Mouse (Mus musculus): ENCODE data around the gene 4930449I24Rik. TPM values are rescaled to one million over a fixed set of nuclear protein-coding genes. Genes with fewer than 3 reads are reported as not detected.
"Not testable (repeated sequence)": the region's sequence is repeated elsewhere in the genome, so short reads cannot be mapped to it uniquely, and the experiment has no call there.

The 4930449I24Rik gene
- not detected in 2 replicates for polyA plus RNA-seq (2012; rRNA removed)
- polyA plus RNA-seq (2014; fragmentation: Nextera tagmentation; extraction: Ambion mirVana) = not detected in 2 replicates

DNA sequence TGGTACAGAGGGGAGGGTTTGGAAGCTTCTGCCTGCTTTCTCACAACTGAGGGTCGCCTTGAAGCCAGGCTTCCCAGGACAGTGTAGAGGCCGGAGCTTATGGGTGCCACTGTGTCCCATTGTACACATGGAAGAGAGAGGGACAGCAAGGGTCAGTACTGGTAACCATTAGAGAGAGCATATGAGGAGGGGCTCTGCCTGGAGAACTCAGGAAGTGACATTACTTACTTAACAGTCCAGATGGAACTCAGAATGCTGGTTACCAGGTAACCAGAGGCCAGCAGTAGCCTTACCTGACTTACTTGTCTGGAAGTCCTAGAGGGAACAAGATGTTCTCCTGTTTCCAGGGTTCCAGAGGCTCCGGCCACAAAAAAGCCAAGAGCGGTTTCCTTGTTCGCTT, at the start of gene 4930449I24Rik:
4930449I24Rik (plus strand) TSS at position 301 of the 400 bp plus-strand sequence.
- no CpG with 5 or more reads among the region's 5 CpGs for WGBS
- H3K4me3 ChIP-seq (replicated peaks; ENCODE audit: low read length); H3K27me3 ChIP-seq (ENCODE audit: control insufficient read depth, insufficient read depth, low read length); H3K4me1 ChIP-seq (ENCODE audit: control insufficient read depth, insufficient read depth, low read length); H3K9ac ChIP-seq (ENCODE audit: low read depth, low read length, severe bottlenecking); H3K9me3 ChIP-seq (ENCODE audit: control insufficient read depth, low read length); H3K36me3 ChIP-seq (ENCODE audit: control insufficient read depth, insufficient read depth, low read length); ATAC-seq (ENCODE audit: low FRiP score, low read depth); H3K4me2 ChIP-seq (replicated peaks; ENCODE audit: low read depth, low read length, severe bottlenecking); H3K27ac ChIP-seq (replicated peaks; ENCODE audit: low read depth, low read length); DNase-seq (ENCODE audit: low spot score): not testable (repeated sequence)

GRCm38 (mm10) chr5:146453556-146453955, 48.6 kb upstream of the 4930449I24Rik start:
- no peak for ATAC-seq (ENCODE audit: low FRiP score, low read depth)
- Histone ChIP-seq H3K4me2 (replicated peaks; ENCODE audit: low read depth, low read length, severe bottlenecking) (no peak overlapping the region), H3K27ac (replicated peaks; ENCODE audit: low read depth, low read length) (no peak overlapping the region), H3K36me3 (ENCODE audit: control insufficient read depth, insufficient read depth, low read length) (peaks cover 8% of the 10 kb centered on the region; the same call in 1 of the 2 replicates), H3K4me1 (ENCODE audit: control insufficient read depth, insufficient read depth, low read length) (no peaks in the 10 kb centered on the region), H3K27me3 (ENCODE audit: control insufficient read depth, insufficient read depth, low read length) (no peaks in the 10 kb centered on the region), H3K4me3 (replicated peaks; ENCODE audit: low read length) (no peak overlapping the region), H3K9ac (ENCODE audit: low read depth, low read length, severe bottlenecking) (no peak overlapping the region), H3K9me3 (ENCODE audit: control insufficient read depth, low read length) (no peaks in the 10 kb centered on the region)
- no peak for DNase-seq (ENCODE audit: low spot score)
- WGBS = 84% methylated on average over 6 of the region's 6 CpGs
- TF ChIP-seq POLR2A (IDR thresholded peaks at IDR 0.05; ENCODE audit: borderline replicate concordance, extremely low read depth, insufficient read depth, insufficient read length) = no peak

- no peaks in the 10 kb centered on the region for H3K4me1 ChIP-seq (ENCODE audit: control insufficient read depth, insufficient read depth, low read length)
- no peaks in the 10 kb centered on the region for H3K9me3 ChIP-seq (ENCODE audit: control insufficient read depth, low read length)
- H3K27ac ChIP-seq (replicated peaks; ENCODE audit: low read depth, low read length) = no peak overlapping the region
- no peak for TF ChIP-seq POLR2A (IDR thresholded peaks at IDR 0.05; ENCODE audit: borderline replicate concordance, extremely low read depth, insufficient read depth, insufficient read length)
- DNase-seq (ENCODE audit: low spot score) (no peak), ATAC-seq (ENCODE audit: low FRiP score, low read depth) (no peak)
- no peaks in the 10 kb centered on the region for H3K27me3 ChIP-seq (ENCODE audit: control insufficient read depth, insufficient read depth, low read length)
- H3K4me3 ChIP-seq (replicated peaks; ENCODE audit: low read length) = no peak overlapping the region
- 73% methylated on average over 8 of the region's 8 CpGs for WGBS
- H3K36me3 ChIP-seq (ENCODE audit: control insufficient read depth, insufficient read depth, low read length) = 0 out of 2 replicates have a peak, but pooled peaks cover 4% of the 10 kb centered on the region
- H3K4me2 ChIP-seq (replicated peaks; ENCODE audit: low read depth, low read length, severe bottlenecking) = no peak overlapping the region
- H3K9ac ChIP-seq (ENCODE audit: low read depth, low read length, severe bottlenecking) = no peak overlapping the region
Observed at GRCm38 (mm10) chr5:146461612-146462011, 40.6 kb upstream of the 4930449I24Rik start.

DNA sequence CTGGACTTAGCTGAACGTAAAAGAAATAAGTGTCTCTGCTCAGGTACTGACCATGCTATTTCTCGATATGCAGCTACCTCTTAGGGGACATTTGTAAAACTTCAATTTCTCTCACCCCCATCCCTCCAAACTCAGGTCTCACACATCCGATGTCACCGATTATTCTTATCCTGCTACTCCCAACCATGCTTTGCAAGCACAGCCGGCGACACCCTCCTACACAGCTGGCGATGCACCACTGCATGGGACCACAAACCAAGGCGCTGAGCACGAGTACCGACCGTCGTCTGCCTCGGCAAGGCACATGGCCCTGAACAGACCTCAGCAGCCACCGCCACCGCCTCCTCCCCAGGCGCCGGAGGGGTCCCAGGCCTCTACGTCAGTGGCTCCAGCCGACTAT, 35.5 kb upstream of the 4930449I24Rik start:
- TF ChIP-seq POLR2A (IDR thresholded peaks at IDR 0.05; ENCODE audit: borderline replicate concordance, extremely low read depth, insufficient read depth, insufficient read length) = no peak
- no peak for ATAC-seq (ENCODE audit: low FRiP score, low read depth)
- Histone ChIP-seq H3K27ac (replicated peaks; ENCODE audit: low read depth, low read length) (no peak overlapping the region), H3K9me3 (ENCODE audit: control insufficient read depth, low read length) (no peaks in the 10 kb centered on the region), H3K4me2 (replicated peaks; ENCODE audit: low read depth, low read length, severe bottlenecking) (no peak overlapping the region), H3K27me3 (ENCODE audit: control insufficient read depth, insufficient read depth, low read length) (no peaks in the 10 kb centered on the region), H3K4me3 (replicated peaks; ENCODE audit: low read length) (no peak overlapping the region), H3K4me1 (ENCODE audit: control insufficient read depth, insufficient read depth, low read length) (no peaks in the 10 kb centered on the region), H3K36me3 (ENCODE audit: control insufficient read depth, insufficient read depth, low read length) (peaks cover 7% of the 10 kb centered on the region; the same call in 1 of the 2 replicates), H3K9ac (ENCODE audit: low read depth, low read length, severe bottlenecking) (no peak overlapping the region)
- DNase-seq (ENCODE audit: low spot score) = no peak
- WGBS = 92% methylated on average over 19 of the region's 19 CpGs

DNA sequence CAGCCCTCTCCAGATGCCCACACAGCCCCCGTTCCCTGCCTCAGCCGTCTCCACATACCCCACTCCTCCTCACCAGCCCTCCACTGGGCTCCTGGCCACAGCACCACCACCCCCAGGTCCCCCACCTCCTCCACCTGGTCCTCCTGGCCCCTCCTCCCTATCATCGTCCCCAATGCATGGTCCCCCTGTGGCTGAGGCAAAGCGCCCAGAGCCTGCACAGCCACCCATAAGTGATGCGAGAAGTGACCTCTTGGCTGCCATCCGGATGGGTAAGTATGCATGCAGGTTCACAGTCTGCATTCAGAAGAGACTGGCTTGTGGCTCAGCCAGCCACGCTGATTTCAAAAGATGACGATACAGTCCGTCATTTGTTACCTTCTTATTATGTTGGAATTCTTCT, 33.9 kb upstream of the 4930449I24Rik start:
- H3K9me3 ChIP-seq (ENCODE audit: control insufficient read depth, low read length) = no peaks in the 10 kb centered on the region
- WGBS = 91% methylated on average over 9 of the region's 9 CpGs
- no peaks in the 10 kb centered on the region for H3K4me1 ChIP-seq (ENCODE audit: control insufficient read depth, insufficient read depth, low read length)
- no peak for DNase-seq (ENCODE audit: low spot score)
- H3K4me3 ChIP-seq (replicated peaks; ENCODE audit: low read length) = no peak overlapping the region
- H3K4me2 ChIP-seq (replicated peaks; ENCODE audit: low read depth, low read length, severe bottlenecking) = no peak overlapping the region
- no peak overlapping the region for H3K9ac ChIP-seq (ENCODE audit: low read depth, low read length, severe bottlenecking)
- peaks cover 7% of the 10 kb centered on the region; the same call in 1 of the 2 replicates for H3K36me3 ChIP-seq (ENCODE audit: control insufficient read depth, insufficient read depth, low read length)
- no peak for ATAC-seq (ENCODE audit: low FRiP score, low read depth)
- H3K27me3 ChIP-seq (ENCODE audit: control insufficient read depth, insufficient read depth, low read length) = no peaks in the 10 kb centered on the region
- TF ChIP-seq POLR2A (IDR thresholded peaks at IDR 0.05; ENCODE audit: borderline replicate concordance, extremely low read depth, insufficient read depth, insufficient read length) = no peak
- no peak overlapping the region for H3K27ac ChIP-seq (replicated peaks; ENCODE audit: low read depth, low read length)

DNA sequence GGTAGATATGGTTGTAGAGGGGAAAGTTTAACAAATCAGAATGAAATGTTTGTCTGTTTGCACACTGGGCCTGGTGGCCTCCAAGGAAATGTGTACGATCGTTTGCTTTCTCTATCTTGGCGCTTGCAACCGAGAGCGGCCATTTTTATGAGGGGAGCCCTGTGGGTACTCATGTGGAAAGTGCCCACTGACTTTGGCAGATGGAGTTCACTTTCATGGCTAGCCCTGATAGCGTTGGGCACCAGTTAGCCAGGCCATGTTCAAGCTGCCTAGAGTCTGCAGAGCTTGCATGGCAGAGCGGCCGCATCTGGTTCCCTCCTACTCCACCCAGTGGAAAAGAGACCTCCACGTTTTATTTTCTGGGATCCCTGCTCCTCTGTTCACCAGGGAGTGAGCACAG, 31.4 kb upstream of the 4930449I24Rik start:
- Histone ChIP-seq H3K9ac (ENCODE audit: low read depth, low read length, severe bottlenecking) (no peak overlapping the region), H3K27ac (replicated peaks; ENCODE audit: low read depth, low read length) (no peak overlapping the region), H3K4me2 (replicated peaks; ENCODE audit: low read depth, low read length, severe bottlenecking) (no peak overlapping the region), H3K27me3 (ENCODE audit: control insufficient read depth, insufficient read depth, low read length) (no peaks in the 10 kb centered on the region), H3K4me1 (ENCODE audit: control insufficient read depth, insufficient read depth, low read length) (no peaks in the 10 kb centered on the region), H3K9me3 (ENCODE audit: control insufficient read depth, low read length) (no peaks in the 10 kb centered on the region), H3K36me3 (ENCODE audit: control insufficient read depth, insufficient read depth, low read length) (peaks cover 7% of the 10 kb centered on the region; the same call in 1 of the 2 replicates), H3K4me3 (replicated peaks; ENCODE audit: low read length) (no peak overlapping the region)
- DNase-seq (ENCODE audit: low spot score) = no peak
- 87% methylated on average over 9 of the region's 9 CpGs for WGBS
- TF ChIP-seq POLR2A (IDR thresholded peaks at IDR 0.05; ENCODE audit: borderline replicate concordance, extremely low read depth, insufficient read depth, insufficient read length) = no peak
- no peak for ATAC-seq (ENCODE audit: low FRiP score, low read depth)
